Mouse (Mus musculus) mouse embryonic stem cell (cell line): ENCODE data around the gene Lrfn4.

Experiments
- in situ Hi-C, 2 experiments: fragments of 300-500 bp; cut with MboI; formaldehyde crosslinking; loops; 1 replicate in 1 of 2; 3 replicates in 1 of 2; pipeline ENCODE4 v1.14.3; 2019 to 2020; ENCODE audit warnings: low sequenced_read_pairs in 2 of 2, low pct_unique_long_range_greater_than_20kb in 1 of 2, mixed read lengths in 1 of 2; ENCODE audit not compliant: unreplicated experiment in 1 of 2

Gene Lrfn4

DNA sequence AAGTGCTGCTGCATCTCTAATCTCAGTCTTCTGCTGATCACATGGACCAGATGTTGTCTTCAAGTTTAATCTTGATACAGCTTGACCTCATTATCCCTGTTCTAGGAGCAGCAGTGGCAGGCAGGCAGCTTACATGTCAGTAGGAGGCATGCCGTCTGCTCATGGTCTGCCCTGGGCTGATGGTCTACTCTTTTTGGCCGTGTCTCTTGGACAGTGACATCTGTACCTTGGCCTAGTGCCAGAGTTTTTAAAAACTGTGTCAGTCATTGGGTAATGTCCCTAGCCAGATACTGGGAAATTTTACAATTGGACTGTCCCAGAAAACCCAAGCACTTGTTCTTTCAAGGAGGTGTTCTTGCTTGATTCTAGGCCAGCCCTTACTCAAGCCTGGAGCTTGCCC is 36.7 kb downstream of the Lrfn4 start:
- in situ Hi-C loops: no loop called here

- in situ Hi-C loops: no loop called here
Observed at GRCm38 (mm10) chr19:4573241-4573640, 42.2 kb downstream of the Lrfn4 start.

- in situ Hi-C loops: no loop called here
Observed at GRCm38 (mm10) chr19:4572467-4572866, 43.0 kb downstream of the Lrfn4 start.

GRCm38 (mm10) chr19:4572061-4572460 is 43.4 kb downstream of the Lrfn4 start:
- in situ Hi-C loops: no loop called here

GRCm38 (mm10) chr19:4571658-4572057 is 43.8 kb downstream of the Lrfn4 start:
- in situ Hi-C loops: no loop called here

DNA sequence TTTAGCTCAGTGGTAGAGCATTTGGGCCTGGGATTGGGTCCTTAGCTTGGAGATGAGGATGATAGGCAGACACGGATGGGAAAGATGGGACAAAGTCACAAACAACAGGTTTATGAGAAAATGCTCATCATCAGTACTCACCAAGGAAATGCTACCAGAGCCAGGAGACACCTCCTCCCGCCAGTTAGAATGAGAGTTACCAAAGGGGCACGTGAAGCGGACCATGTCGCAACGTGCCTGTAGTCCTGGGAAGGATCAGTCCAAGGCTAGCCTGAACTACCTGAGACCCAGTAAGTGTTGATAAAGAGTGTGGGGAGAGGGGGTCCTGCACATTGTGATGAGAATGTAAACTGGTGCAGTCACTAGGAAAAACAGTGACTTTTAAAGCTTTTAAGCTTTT is 44.7 kb downstream of the Lrfn4 start:
- in situ Hi-C loops: no loop called here

GRCm38 (mm10) chr19:4570237-4570613 is 45.2 kb downstream of the Lrfn4 start:
- in situ Hi-C loops: no loop called here

DNA sequence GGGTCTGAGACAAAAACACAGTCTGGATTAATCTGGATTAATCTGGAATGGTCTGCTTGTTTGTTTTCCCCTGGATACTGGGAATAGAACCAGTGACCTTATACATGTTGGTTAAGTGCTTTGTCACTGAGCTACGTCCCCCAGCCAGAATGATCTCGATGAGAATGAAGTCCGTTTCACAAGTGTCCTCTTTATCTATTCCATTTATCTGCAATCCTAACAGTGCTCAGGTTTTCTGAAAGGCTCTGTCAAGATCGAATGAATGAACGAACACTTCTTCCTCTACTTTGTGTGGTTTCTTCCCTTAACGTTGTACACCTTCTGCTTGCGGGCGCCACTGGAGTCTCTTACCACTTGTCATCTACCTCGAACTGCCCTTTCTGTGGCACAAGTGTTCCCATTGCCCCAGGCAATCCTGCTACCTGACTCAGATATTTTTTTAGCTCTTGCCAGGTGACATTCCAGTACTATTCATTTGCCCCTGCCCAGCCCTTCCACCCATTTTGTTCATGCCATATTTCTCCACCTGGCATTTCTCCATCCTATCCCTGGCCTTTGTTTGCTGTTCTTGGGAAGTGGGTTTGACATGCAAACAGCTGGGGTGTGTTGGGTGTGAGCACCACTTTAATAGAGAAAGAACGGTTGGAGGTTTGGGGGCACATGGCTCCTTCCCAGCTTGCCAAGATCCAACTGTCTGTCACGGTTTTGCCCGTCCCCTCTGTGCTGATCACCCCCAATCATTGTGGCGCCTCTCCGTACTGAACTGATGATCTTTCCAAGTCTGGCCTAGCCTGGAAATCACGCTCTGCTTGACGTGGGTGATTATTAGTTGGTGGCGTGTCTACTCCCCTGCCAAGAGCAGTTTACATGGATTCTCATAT is 45.9 kb downstream of the Lrfn4 start:
- in situ Hi-C loops: no loop called here

DNA sequence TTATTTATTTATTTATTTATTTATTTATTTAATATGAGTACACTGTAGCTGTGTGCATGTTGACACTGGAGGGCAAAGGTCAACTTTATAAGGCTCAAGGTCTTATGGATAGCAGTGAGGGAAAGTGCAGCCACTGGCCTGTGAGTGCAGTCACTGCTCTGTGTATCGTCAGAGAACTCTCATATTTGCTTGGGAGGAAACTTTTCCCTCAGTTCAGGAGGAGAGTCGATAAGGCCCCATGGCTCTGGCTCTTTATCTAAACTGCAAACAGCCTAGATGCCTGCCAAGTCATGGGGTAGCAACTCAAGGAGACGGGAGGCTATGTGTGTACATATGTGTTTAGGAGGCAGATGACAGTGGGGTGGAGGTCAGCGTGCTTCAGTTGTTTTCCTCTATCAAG is 46.6 kb downstream of the Lrfn4 start:
- in situ Hi-C loops: no loop called here

GRCm38 (mm10) chr19:4567665-4568064 is 47.8 kb downstream of the Lrfn4 start:
- in situ Hi-C loops: no loop called here

- in situ Hi-C loops: no loop called here
Observed at GRCm38 (mm10) chr19:4566880-4567279, 48.6 kb downstream of the Lrfn4 start.

- in situ Hi-C loops: no loop called here
Observed at GRCm38 (mm10) chr19:4565678-4566077, 49.8 kb downstream of the Lrfn4 start.
